ENCODE assay signal across 8 mouse cellular contexts in genomic region chr6:88812886-88813285, GRCm38 (mm10). TPM values are rescaled to one million over a fixed set of nuclear protein-coding genes. Genes with fewer than 3 reads are reported as not detected.
A peak's percentile ranks its signal among the peaks of the same experiment; 100 is the strongest.
DNase-seq lines count a peak whose midpoint lies in the region; ATAC-seq lines count a peak whose summit lies in the region.

No protein-coding gene starts in this region.

- no peaks in the 10 kb centered on the region for H3K27me3 ChIP-seq in midbrain, embryonic 11.5 days (ENCODE audit: control insufficient read depth, insufficient read depth, low read length)
- no peaks in the 10 kb centered on the region for H3K27me3 ChIP-seq in midbrain, embryonic 13.5 days

- no peak overlapping the region for H3K4me2 ChIP-seq in midbrain, embryonic 11.5 days
- H3K4me2 ChIP-seq in midbrain, embryonic 13.5 days (replicated peaks) = no peak overlapping the region

- no peaks in the 10 kb centered on the region for H3K9me3 ChIP-seq in midbrain, embryonic 11.5 days (ENCODE audit: control insufficient read depth, low read length)
- H3K9me3 ChIP-seq in midbrain, embryonic 13.5 days = no peaks in the 10 kb centered on the region

- H3K4me3 ChIP-seq in midbrain, embryonic 11.5 days (ENCODE audit: low read depth, low read length) = no peak overlapping the region
- H3K4me3 ChIP-seq in midbrain, embryonic 13.5 days (replicated peaks) = no peak overlapping the region

- intact Hi-C loops in gastrocnemius, postnatal 14 days (cut with DNase I; ENCODE audit: low total_unique reads) = no loop called here

- H3K9ac ChIP-seq in midbrain, embryonic 11.5 days (ENCODE audit: low read length) = no peak overlapping the region
- H3K9ac ChIP-seq in midbrain, embryonic 13.5 days (replicated peaks) = no peak overlapping the region

- no peaks in the 10 kb centered on the region for H3K36me3 ChIP-seq in midbrain, embryonic 11.5 days (ENCODE audit: control insufficient read depth, insufficient read depth, low read length)
- H3K36me3 ChIP-seq in midbrain, embryonic 13.5 days = no peaks in the 10 kb centered on the region

- no peak overlapping the region for H3K27ac ChIP-seq in midbrain, embryonic 11.5 days (ENCODE audit: low read depth, low read length)
- no peak overlapping the region for H3K27ac ChIP-seq in midbrain, embryonic 13.5 days

- no peak for ATAC-seq in midbrain, embryonic 11.5 days (ENCODE audit: low FRiP score)
- ATAC-seq in midbrain, embryonic 13.5 days = no peak
- ATAC-seq in common myeloid progenitor, adult 5-6 weeks (replicated peaks; ENCODE audit: low read depth, poor library complexity, severe bottlenecking) = peak; percentile 56

- no peaks in the 10 kb centered on the region for H3K4me1 ChIP-seq in midbrain, embryonic 11.5 days (ENCODE audit: control insufficient read depth, insufficient read depth, low read length)
- peaks cover 7% of the 10 kb centered on the region for H3K4me1 ChIP-seq in midbrain, embryonic 13.5 days (replicated peaks)

- 62% methylated on average over 3 of the region's 3 CpGs for WGBS in midbrain, embryonic 11.5 days
- 73% methylated on average over 3 of the region's 3 CpGs for WGBS in midbrain, embryonic 13.5 days

- DNase-seq in adrenal gland, postnatal 14 days = peak; percentile 53
- DNase-seq in adrenal gland, adult 18-20 months (ENCODE audit: low spot score in 2 of 2) = no peak
- peak; percentile 93 for DNase-seq in midbrain, embryonic 11.5 days (ENCODE audit: low spot score, missing footprints)
- peak; percentile 52 to 68 for DNase-seq in kidney, postnatal 4 days
- DNase-seq in retina, embryonic 14.5 days (ENCODE audit: low spot score) = peak; percentile 81
- no peak for DNase-seq in gastrocnemius, postnatal 14 days

RNA-seq across cellular contexts. Expression of gene Abtb1, which starts 28.9 kb away (rescaled TPM):
- total RNA-seq in adrenal gland, postnatal 14 days (2021) = 22.7 and 30.5 TPM in 2 replicates
- total RNA-seq in adrenal gland, adult 18-20 months (2021) = 10 to 100 TPM; 17.1 to 25.0 TPM
- polyA plus RNA-seq in midbrain, embryonic 11.5 days (2014; fragmentation: Nextera tagmentation; extraction: Ambion mirVana) = 15.4 and 17.4 TPM in 2 replicates
- 35.9 and 36.2 TPM in 2 replicates for polyA plus RNA-seq in midbrain, embryonic 13.5 days (2015; fragmentation: Nextera tagmentation; extraction: Ambion mirVana)
- 20.7 and 46.4 TPM in 2 replicates for total RNA-seq in common myeloid progenitor, adult 5-6 weeks (2017)
- total RNA-seq in gastrocnemius, postnatal 14 days (2021) = 10 to 100 TPM; 17.8 to 18.2 TPM

Comparison
In these comparisons a context has a peak if more than half of its experiments do, and no peak if none do; other contexts are left out.
1. DNase-seq: peak in adrenal gland, postnatal 14 days (single experiment), midbrain, embryonic 11.5 days (single experiment), kidney, postnatal 4 days (2 of 2) and retina, embryonic 14.5 days (single experiment); none in adrenal gland, adult 18-20 months (0 of 2) and gastrocnemius, postnatal 14 days (single experiment).